Mouse (Mus musculus) left cerebral cortex, postnatal 36 days (tissue): Measurements from ENCODE around the gene Serpinb9b. TPM values are rescaled to one million over a fixed set of nuclear protein-coding genes. Genes with fewer than 3 reads are reported as not detected.
"Not testable (repeated sequence)": the region's sequence is repeated elsewhere in the genome, so short reads cannot be mapped to it uniquely, and the experiment has no call there.

Source experiments
- DNase-seq, 2 experiments: peaks; one replicate each; pipeline ENCODE4 v3.0.0; 2021 to 2022; ENCODE audit warnings: low spot score in 2 of 2, mixed read lengths in 1 of 2
- intact Hi-C: fragments of 180-260 bp; cut with DNase I; formaldehyde crosslinking; loops from one replicate; pipeline ENCODE4 v1.15.1; 2025
- total RNA-seq, 2 experiments: library from RNA; stranded (reverse); gene quantifications; 2 replicates each; pipeline ENCODE4 v1.2.3; 2021

Serpinb9b gene
- total RNA-seq, result not detected

DNA sequence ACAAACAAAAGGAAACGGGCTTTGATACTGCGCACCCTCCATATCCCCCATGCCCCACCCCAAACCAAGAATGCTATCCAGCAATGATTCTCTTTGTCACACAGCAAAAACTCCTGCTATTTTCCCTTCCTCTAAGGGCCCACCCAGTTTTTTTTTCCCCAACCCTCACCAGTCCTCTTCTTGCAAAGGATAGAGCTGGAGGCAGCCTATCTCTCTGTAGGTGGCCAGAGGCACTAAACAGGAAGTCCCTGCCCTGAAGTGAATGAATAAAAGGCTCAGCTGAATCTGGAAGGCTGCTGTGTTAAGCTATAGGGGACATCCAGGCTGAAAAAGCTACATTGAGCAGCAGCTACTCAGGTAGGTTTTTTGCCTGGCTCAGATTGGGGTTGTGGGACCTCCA is at the start of gene Serpinb9b:
Gene Serpinb9b, plus strand, starts transcription at position 173 of the 400 bp plus-strand sequence.
- intact Hi-C loops, result no loop called here
- no peak for DNase-seq

GRCm38 (mm10) chr13:32982556-32983042 is 44.6 kb upstream of the Serpinb9b start:
- no peak for DNase-seq
- intact Hi-C loops, result no loop called here

DNA sequence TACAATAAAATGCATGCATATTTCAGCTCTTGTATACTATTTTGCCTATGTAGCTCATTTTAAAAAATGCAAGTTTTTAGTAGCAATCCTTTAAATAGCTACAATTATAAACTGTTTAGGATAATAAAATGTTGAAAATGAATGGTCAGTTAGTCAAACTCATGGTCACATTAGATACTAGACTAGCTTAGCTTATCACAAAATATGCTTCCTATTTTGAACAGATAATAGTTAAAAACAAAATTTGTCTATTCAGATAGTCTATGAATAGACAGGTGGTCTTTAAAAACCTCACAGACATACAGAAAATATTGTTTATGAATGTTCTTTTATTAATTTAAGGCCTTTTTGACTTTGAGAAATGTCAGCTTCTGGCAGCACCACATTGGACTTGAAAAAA is 41.0 kb upstream of the Serpinb9b start:
- DNase-seq, result no peak
- intact Hi-C loops, result no loop called here

DNA sequence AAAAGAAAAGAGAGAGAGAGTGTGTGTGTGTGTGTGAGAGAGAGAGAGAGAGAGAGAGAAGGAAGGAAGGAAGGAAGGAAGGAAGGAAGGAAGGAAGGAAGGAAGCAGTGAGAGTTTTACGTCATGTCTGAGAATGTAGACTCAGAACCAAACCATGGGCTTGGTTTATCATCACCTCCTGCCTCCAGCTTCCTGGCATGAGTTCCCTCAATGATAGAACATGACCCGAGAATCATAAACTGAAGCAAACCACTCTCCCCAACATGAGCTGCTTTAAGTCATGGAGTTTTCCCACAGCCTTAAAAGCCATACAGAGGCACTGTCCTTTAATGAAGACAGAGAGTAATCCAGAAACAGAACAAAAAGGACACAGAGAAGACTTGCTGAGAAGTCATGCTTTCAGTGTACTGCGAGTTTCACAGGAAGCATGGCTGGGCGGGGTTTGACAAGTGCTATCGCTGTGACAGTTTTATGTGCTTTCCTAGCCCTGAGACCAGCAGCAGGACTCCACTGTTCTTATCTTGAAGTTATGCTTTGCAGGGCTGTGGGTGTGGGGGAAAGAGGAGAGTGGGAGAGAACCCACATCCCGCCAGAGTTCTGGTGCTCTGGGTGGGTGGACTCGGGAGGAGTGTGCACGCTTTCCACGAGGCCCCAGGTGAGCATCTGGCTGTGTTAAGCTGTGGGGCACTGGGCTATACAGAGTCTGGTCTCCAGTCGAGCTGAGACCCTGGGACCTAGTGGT is 33.9 kb upstream of the Serpinb9b start:
- no peak for DNase-seq
- intact Hi-C loops, result no loop called here

GRCm38 (mm10) chr13:32993894-32994242 is 33.3 kb upstream of the Serpinb9b start:
- intact Hi-C loops, result no loop called here
- DNase-seq, result no peak

- DNase-seq, result no peak
- intact Hi-C loops, result no loop called here
Measured at GRCm38 (mm10) chr13:32995051-32995450, 32.2 kb upstream of the Serpinb9b start.

GRCm38 (mm10) chr13:33001341-33001740 is 25.9 kb upstream of the Serpinb9b start:
- no peak for DNase-seq

DNA sequence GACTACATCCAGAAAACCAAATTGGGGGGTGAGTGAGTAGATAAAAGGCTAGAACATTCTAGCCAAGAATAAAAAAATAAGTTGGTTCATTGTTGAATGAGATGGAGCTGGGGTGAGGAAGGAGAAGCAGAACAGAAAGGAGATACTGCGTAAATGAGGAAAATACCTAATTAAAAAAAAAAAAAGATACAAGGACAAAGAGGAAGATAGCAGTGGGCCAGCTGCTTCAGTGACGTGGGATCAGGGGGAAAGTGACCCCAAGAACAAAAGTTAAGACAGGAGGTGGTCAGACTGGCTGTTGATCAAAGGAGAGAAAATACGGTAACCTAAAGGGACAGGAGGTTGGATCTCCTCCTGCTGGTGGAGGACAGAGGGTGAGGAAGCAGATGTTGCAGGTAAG is 24.3 kb upstream of the Serpinb9b start, which contains the start of gene Serpinb9:
Gene Serpinb9, plus strand, starts transcription at position 301 of the 400 bp plus-strand sequence.
- DNase-seq, result no peak
- intact Hi-C loops, result loop anchor here (5.0 kb wide), 1 partner anchor 69 kb away; no protein-coding TSS in a partner anchor

More at GRCm38 (mm10) chr13:33001341-33001740, 25.9 kb upstream of the Serpinb9b start:
- intact Hi-C loops, result loop anchor here (5.0 kb wide), 1 partner anchor 71 kb away; no protein-coding TSS in a partner anchor

- DNase-seq, result no peak
- intact Hi-C loops, result loop anchor here (5.0 kb wide), 1 partner anchor 69 kb away; no protein-coding TSS in a partner anchor
Measured at GRCm38 (mm10) chr13:33003523-33004413, 23.4 kb upstream of the Serpinb9b start.

GRCm38 (mm10) chr13:33004414-33005105 is 22.7 kb upstream of the Serpinb9b start:
- intact Hi-C loops, result loop anchor here (5.0 kb wide), 1 partner anchor 68 kb away; no protein-coding TSS in a partner anchor

DNA sequence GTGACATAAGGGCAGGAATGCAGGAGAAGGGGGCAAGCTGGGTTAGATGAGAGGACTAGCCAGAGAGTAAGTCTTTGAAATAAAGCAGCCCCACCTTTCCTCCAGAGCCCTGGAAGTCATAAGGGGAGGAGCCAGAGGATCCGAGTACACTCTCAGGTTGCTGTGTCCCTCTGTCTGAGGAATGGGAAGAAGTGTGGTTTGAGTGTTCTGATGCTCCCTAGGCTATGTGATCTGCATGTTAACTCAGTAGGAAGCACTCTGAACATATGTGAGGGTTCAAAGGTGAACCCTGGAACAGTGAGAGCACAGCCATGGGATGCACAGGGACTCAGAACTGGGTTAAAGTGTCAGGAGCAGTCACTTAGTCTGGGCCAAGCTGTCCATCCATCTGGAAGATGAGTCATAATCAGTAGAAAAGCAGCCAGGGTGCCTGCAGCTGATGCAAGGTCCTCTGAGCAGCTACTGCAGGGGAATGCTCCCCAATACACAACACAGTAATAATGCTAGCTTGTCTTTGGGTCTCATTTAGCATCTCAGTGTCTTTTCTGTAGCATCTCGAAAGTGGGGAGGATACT is 21.6 kb upstream of the Serpinb9b start:
- no peak for DNase-seq
- intact Hi-C loops, result no loop called here

More at GRCm38 (mm10) chr13:33004414-33005105, 22.7 kb upstream of the Serpinb9b start:
- DNase-seq, result peak; percentile 73 to 79

- intact Hi-C loops, result no loop called here
- DNase-seq, result no peak
Measured at GRCm38 (mm10) chr13:33006555-33006954, 20.7 kb upstream of the Serpinb9b start.

DNA sequence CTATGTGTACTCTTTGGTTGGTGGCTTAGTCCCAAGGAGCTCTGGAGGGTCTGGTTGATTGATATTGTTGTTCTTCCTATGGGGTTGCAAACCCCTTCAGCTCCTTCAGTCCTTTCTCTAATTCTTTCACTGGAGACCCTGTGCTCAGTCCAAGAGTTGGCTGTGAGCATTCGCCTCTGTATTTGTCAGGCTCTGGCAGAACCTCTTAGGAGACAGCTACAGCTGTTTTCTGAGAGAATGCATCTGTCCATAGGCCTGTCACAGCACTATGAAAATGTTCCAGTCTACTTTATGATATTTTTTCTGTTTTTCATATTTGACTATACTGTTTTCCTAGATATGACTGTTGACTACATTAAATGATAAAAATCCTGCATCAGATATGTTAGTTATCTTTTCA is 14.8 kb upstream of the Serpinb9b start:
- DNase-seq, result no peak
- intact Hi-C loops, result no loop called here

DNA sequence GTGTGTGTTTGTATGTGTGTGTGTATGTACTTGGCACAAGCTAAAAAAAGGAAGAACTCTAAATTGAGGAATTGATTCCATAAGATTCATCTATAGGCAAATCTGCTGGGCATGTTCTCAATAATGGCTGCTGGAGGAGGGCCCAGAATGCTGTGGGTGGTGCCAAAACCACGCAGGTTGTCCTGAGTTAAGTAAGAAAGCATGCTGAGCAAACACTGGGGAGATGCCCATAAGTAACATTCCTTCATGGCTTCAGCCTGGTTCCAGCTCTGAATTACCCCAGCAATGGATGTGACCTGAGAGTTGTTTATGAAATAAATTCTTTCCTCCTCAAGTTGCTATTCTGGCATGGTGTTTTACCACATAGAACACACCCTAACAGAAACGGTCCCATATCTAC is 13.9 kb upstream of the Serpinb9b start:
- intact Hi-C loops, result no loop called here
- DNase-seq, result no peak

DNA sequence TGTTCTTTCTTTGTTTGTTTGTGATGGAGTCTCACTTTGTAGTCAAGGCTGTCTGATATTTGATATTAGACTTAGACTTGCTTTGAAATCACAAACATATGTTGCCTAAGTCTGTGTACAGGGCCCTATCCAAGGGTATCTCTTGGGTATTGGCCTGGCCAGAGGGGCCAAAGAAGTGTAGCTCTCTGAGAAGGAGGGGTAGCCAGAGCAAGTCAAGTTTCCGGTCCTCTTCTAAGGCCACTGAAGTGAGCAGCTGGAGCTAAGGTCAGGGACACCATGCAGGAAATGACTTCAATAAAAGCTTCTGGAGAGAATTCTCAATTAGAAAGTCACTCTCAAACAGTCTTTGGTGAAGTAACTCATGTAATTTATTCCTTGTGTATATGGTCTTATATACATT is 4.8 kb upstream of the Serpinb9b start:
- DNase-seq, result no peak
- intact Hi-C loops, result no loop called here

- intact Hi-C loops, result no loop called here
- no peak for DNase-seq
Measured at GRCm38 (mm10) chr13:33026427-33027057, 674 bp upstream of the Serpinb9b start.

GRCm38 (mm10) chr13:33028146-33028545 is 930 bp downstream of the Serpinb9b start:
- intact Hi-C loops, result no loop called here

GRCm38 (mm10) chr13:33028550-33028949 is 1.3 kb downstream of the Serpinb9b start:
- DNase-seq, result no peak
- intact Hi-C loops, result no loop called here

More at GRCm38 (mm10) chr13:33028146-33028545, 930 bp downstream of the Serpinb9b start:
- DNase-seq, result no peak

DNA sequence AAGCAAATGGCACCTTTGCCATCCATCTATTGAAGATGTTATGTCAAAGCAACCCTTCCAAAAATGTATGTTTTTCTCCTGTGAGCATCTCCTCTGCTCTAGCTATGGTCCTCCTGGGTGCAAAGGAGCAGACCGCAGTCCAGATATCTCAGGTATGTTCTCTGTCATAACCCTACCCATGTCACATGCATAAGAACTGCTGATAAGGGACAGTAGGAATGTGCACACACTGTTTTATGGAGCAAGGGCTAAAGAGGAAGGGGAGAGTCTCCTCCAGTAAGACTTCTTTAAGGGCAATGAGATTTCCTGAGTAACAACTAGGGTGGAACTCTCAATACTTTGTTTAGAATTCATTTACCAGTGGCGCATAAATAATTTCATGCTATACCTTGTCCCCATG is 2.3 kb downstream of the Serpinb9b start:
- DNase-seq, intact Hi-C loops: not testable (repeated sequence)
